Mouse (Mus musculus): Measurements from ENCODE around the gene Aar2. TPM values are rescaled to one million over a fixed set of nuclear protein-coding genes. Genes with fewer than 3 reads are reported as not detected.
A peak's percentile ranks its signal among the peaks of the same experiment; 100 is the strongest.

Aar2 gene
- total and polyA plus RNA-seq, 3 experiments, result 28.2 to 34.1 TPM; not detected in 1

GRCm38 (mm10) chr2:156529726-156530125, 17.7 kb upstream of the Aar2 start:
- DNase-seq (ENCODE audit: low read depth, low spot score), result peak; percentile 59
- H3K79me2 ChIP-seq (ENCODE audit: control insufficient read depth, insufficient read depth, low read length, poor library complexity), result no peaks in the 10 kb centered on the region

GRCm38 (mm10) chr2:156533160-156533559, 14.2 kb upstream of the Aar2 start:
- Histone ChIP-seq H3K27me3 (ENCODE audit: control insufficient read depth in 1 of 2, insufficient read depth in 2 of 2, low read length in 2 of 2) (no peaks in the 10 kb centered on the region), H3K36me3 (ENCODE audit: control insufficient read depth in 1 of 2, insufficient read depth in 2 of 2, low read length in 2 of 2) (no peaks in the 10 kb centered on the region), H3K9ac (ENCODE audit: control insufficient read depth, low read depth, low read length, poor library complexity, severe bottlenecking) (no peak overlapping the region)

More at GRCm38 (mm10) chr2:156529726-156530125, 17.7 kb upstream of the Aar2 start:
- Histone ChIP-seq H3K4me3 (ENCODE audit: control insufficient read depth in 1 of 2, insufficient read depth in 1 of 2, low read depth in 2 of 2, low read length in 2 of 2) (no peak overlapping the region), H3K27me3 (ENCODE audit: control insufficient read depth in 1 of 2, insufficient read depth in 2 of 2, low read length in 2 of 2) (no peaks in the 10 kb centered on the region), H3K9me3 (replicated peaks; ENCODE audit: insufficient read depth, low read length) (no peaks in the 10 kb centered on the region), H3K9ac (ENCODE audit: control insufficient read depth, low read depth, low read length, poor library complexity, severe bottlenecking) (no peak overlapping the region), H3K36me3 (ENCODE audit: control insufficient read depth in 1 of 2, insufficient read depth in 2 of 2, low read length in 2 of 2) (no peaks in the 10 kb centered on the region), H3K27ac (ENCODE audit: control insufficient read depth, low read depth, low read length) (no peak overlapping the region), H3K4me1 (ENCODE audit: control insufficient read depth in 1 of 2, insufficient read depth in 2 of 2, low read length in 2 of 2) (no peaks in the 10 kb centered on the region)
- TF ChIP-seq RAD21 (IDR thresholded peaks at IDR 0.05; ENCODE audit: low read depth, low read length) (peak; percentile 86), ZNF384 (IDR thresholded peaks at IDR 0.05; ENCODE audit: low read depth, low read length) (peak; percentile 99), SMC3 (IDR thresholded peaks at IDR 0.05; ENCODE audit: low read depth, low read length) (peak; percentile 85), CTCF (IDR thresholded peaks at IDR 0.05 in 2 of 3, conservative IDR thresholded peaks at IDR 0.05 in 1 of 3; ENCODE audit: control insufficient read depth in 1 of 3, insufficient read depth in 1 of 3, low read depth in 2 of 3, low read length in 3 of 3, poor library complexity in 1 of 3, severe bottlenecking in 1 of 3) (peak; percentile 63 to 84 (median 65)), ZC3H11A (IDR thresholded peaks at IDR 0.05; ENCODE audit: low read depth, low read length) (peak; percentile 66), MEF2A (IDR thresholded peaks at IDR 0.05; ENCODE audit: extremely low read depth, insufficient replicate concordance, low read depth, low read length, poor library complexity, severe bottlenecking) (no peak), ELF1 (IDR thresholded peaks at IDR 0.05; ENCODE audit: low read depth, low read length) (no peak), ZKSCAN1 (IDR thresholded peaks at IDR 0.05; ENCODE audit: low read depth, low read length) (peak; percentile 32; the same call in 1 of the 2 replicates), UBTF (IDR thresholded peaks at IDR 0.05; ENCODE audit: borderline replicate concordance, insufficient read depth, low read depth, low read length) (no peak)

More at GRCm38 (mm10) chr2:156533160-156533559, 14.2 kb upstream of the Aar2 start:
- H3K79me2 ChIP-seq (ENCODE audit: control insufficient read depth, insufficient read depth, low read length, poor library complexity), result no peaks in the 10 kb centered on the region
- H3K4me1 ChIP-seq (ENCODE audit: control insufficient read depth in 1 of 2, insufficient read depth in 2 of 2, low read length in 2 of 2), result no peaks in the 10 kb centered on the region
- TF ChIP-seq MYB (IDR thresholded peaks at IDR 0.05; ENCODE audit: low read depth, low read length), result no peak
- TF ChIP-seq POLR2AphosphoS5 (IDR thresholded peaks at IDR 0.05; ENCODE audit: borderline replicate concordance, low read depth, low read length), result no peak
- no peak for TF ChIP-seq CHD2 (IDR thresholded peaks at IDR 0.05; ENCODE audit: low read length)
- no peak for TF ChIP-seq ZKSCAN1 (IDR thresholded peaks at IDR 0.05; ENCODE audit: low read depth, low read length)
- TF ChIP-seq MAFK (IDR thresholded peaks at IDR 0.05; ENCODE audit: borderline replicate concordance, low read depth, low read length), result no peak
- no peak for TF ChIP-seq BHLHE40 (IDR thresholded peaks at IDR 0.05; ENCODE audit: borderline replicate concordance, low read depth, low read length)
- TF ChIP-seq POLR2A (IDR thresholded peaks at IDR 0.05; ENCODE audit: control insufficient read depth in 1 of 2, insufficient read depth in 1 of 2, low read depth in 1 of 2, low read length in 2 of 2, poor library complexity in 1 of 2), result no peak
- no peak for TF ChIP-seq TAL1 (IDR thresholded peaks at IDR 0.05; ENCODE audit: low read length)
- TF ChIP-seq CTCF (IDR thresholded peaks at IDR 0.05 in 2 of 3, conservative IDR thresholded peaks at IDR 0.05 in 1 of 3; ENCODE audit: control insufficient read depth in 1 of 3, insufficient read depth in 1 of 3, low read depth in 2 of 3, low read length in 3 of 3, poor library complexity in 1 of 3, severe bottlenecking in 1 of 3), result no peak
- TF ChIP-seq USF1 (IDR thresholded peaks at IDR 0.05; ENCODE audit: low read depth, low read length), result no peak
- TF ChIP-seq TCF12 (IDR thresholded peaks at IDR 0.05; ENCODE audit: low read depth, low read length), result no peak
- no peak for TF ChIP-seq E2F4 (IDR thresholded peaks at IDR 0.05; ENCODE audit: borderline replicate concordance, low read depth, low read length)
- no peak for TF ChIP-seq JUND (IDR thresholded peaks at IDR 0.05; ENCODE audit: low read depth, low read length)
- TF ChIP-seq MAX (IDR thresholded peaks at IDR 0.05; ENCODE audit: low read length), result no peak
- no peak overlapping the region for H3K4me3 ChIP-seq (ENCODE audit: control insufficient read depth in 1 of 2, insufficient read depth in 1 of 2, low read depth in 2 of 2, low read length in 2 of 2)
- no peaks in the 10 kb centered on the region for H3K9me3 ChIP-seq (replicated peaks; ENCODE audit: insufficient read depth, low read length)
- no peak overlapping the region for H3K27ac ChIP-seq (ENCODE audit: control insufficient read depth, low read depth, low read length)
- DNase-seq (ENCODE audit: low read depth, low spot score), result no peak

Data from MEL (cell line).